Mouse (Mus musculus) CH12.LX (cell line): ENCODE results near the gene Lrch1. TPM values are rescaled to one million over a fixed set of nuclear protein-coding genes. Genes with fewer than 3 reads are reported as not detected.

Source experiments
- DNase-seq: peaks from one replicate; pipeline ENCODE4 v3.0.0-alpha.2; 2013; ENCODE audit errors: extremely low read depth
- H3K27ac ChIP-seq: 2 replicates; pipeline ENCODE4 v1.5.1; 2012; ENCODE audit warnings: low read depth, mild to moderate bottlenecking, control low read depth, moderate library complexity; ENCODE audit not compliant: insufficient read depth
- H3K27me3 ChIP-seq: replicated peaks from 2 replicates; pipeline ENCODE3; 2012; ENCODE audit warnings: inconsistent platforms
- H3K36me3 ChIP-seq, 2 experiments: replicated peaks in 1 of 2; 2 replicates each; pipeline versions ENCODE3 to v1.6.1; 2012; ENCODE audit warnings: inconsistent platforms in 1 of 2, low read length in 1 of 2, mild to moderate bottlenecking in 1 of 2, mixed read lengths in 1 of 2, moderate library complexity in 1 of 2; ENCODE audit not compliant: control insufficient read depth in 1 of 2, insufficient read depth in 1 of 2
- H3K4me1 ChIP-seq, 2 experiments: 2 replicates each; pipeline ENCODE4 v1.6.1; 2012; ENCODE audit warnings: inconsistent platforms in 1 of 2, moderate library complexity in 1 of 2; ENCODE audit not compliant: insufficient read depth in 2 of 2, control insufficient read depth in 1 of 2
- H3K4me2 ChIP-seq: 2 replicates; pipeline ENCODE4 v1.6.1; 2012; ENCODE audit warnings: low read depth, mild to moderate bottlenecking, control low read depth; ENCODE audit not compliant: poor library complexity, insufficient read depth, severe bottlenecking
- H3K4me3 ChIP-seq, 3 experiments: fragments of 150-350 bp in 1 of 3; sonication (generic) in 1 of 3; replicated peaks in 1 of 3; 2 replicates each; pipeline versions ENCODE3 to v1.5.1; 2011 to 2012; ENCODE audit warnings: low read depth in 2 of 3, low read length in 2 of 3, mild to moderate bottlenecking in 2 of 3, moderate library complexity in 2 of 3, control low read depth in 1 of 3, improper control_type of control experiment in 1 of 3, inconsistent platforms in 1 of 3, mixed read lengths in 1 of 3; ENCODE audit not compliant: poor library complexity in 1 of 3
- H3K79me2 ChIP-seq: replicated peaks from 2 replicates; pipeline ENCODE4 v1.6.1; 2012; ENCODE audit warnings: mild to moderate bottlenecking, moderate library complexity; ENCODE audit not compliant: control insufficient read depth, poor library complexity, insufficient read depth, severe bottlenecking; ENCODE audit errors: extremely low read depth
- H3K9ac ChIP-seq: 2 replicates; pipeline ENCODE4 v1.6.1; 2012; ENCODE audit warnings: low read depth, mild to moderate bottlenecking, control low read depth, moderate library complexity; ENCODE audit not compliant: insufficient read depth
- H3K9me3 ChIP-seq: replicated peaks from 2 replicates; pipeline ENCODE3; 2012; ENCODE audit warnings: low read length, inconsistent platforms, mixed read lengths
- CHD2 ChIP-seq: IDR thresholded peaks from 2 replicates; pipeline ENCODE4 v1.6.1; 2011; ENCODE audit warnings: low read length, improper control_type of control experiment
- E2F4 ChIP-seq: IDR thresholded peaks from 2 replicates; pipeline ENCODE4 v1.6.1; 2011; ENCODE audit warnings: low read depth, low read length, improper control_type of control experiment; ENCODE audit not compliant: insufficient replicate concordance
- EP300 ChIP-seq: IDR thresholded peaks from 2 replicates; pipeline ENCODE4 v1.6.1; 2011; ENCODE audit warnings: low read length, improper control_type of control experiment
- JUND ChIP-seq: conservative IDR thresholded peaks from 2 replicates; pipeline ENCODE4 v1.6.1; 2011; ENCODE audit warnings: low read depth, low read length, improper control_type of control experiment
- POLR2AphosphoS2 ChIP-seq: IDR thresholded peaks from 2 replicates; pipeline ENCODE4 v1.6.1; 2011; ENCODE audit warnings: low read depth, low read length, improper control_type of control experiment
- RAD21 ChIP-seq: IDR thresholded peaks from 2 replicates; pipeline ENCODE4 v1.6.1; 2011; ENCODE audit warnings: low read depth, mild to moderate bottlenecking, low read length, improper control_type of control experiment, moderate library complexity
- RCOR1 ChIP-seq: conservative IDR thresholded peaks from 2 replicates; pipeline ENCODE4 v1.6.1; 2012; ENCODE audit warnings: low read depth, mild to moderate bottlenecking, inconsistent platforms, low read length, improper control_type of control experiment
- SIN3A ChIP-seq: IDR thresholded peaks from 2 replicates; pipeline ENCODE4 v1.6.1; 2012; ENCODE audit warnings: low read length, improper control_type of control experiment, inconsistent platforms
- TCF12 ChIP-seq: IDR thresholded peaks from 2 replicates; pipeline ENCODE4 v1.6.1; 2014; ENCODE audit warnings: low read depth, mild to moderate bottlenecking, inconsistent platforms, low read length, improper control_type of control experiment
- ZKSCAN1 ChIP-seq: IDR thresholded peaks from 2 replicates; pipeline ENCODE4 v1.6.1; 2012; ENCODE audit warnings: low read depth, inconsistent platforms, low read length, improper control_type of control experiment, borderline replicate concordance
- dilution Hi-C: fragments of 300-500 bp; cut with MboI; formaldehyde crosslinking; loops from 2 replicates; pipeline ENCODE4 v1.14.3; 2020; ENCODE audit warnings: low sequenced_read_pairs; ENCODE audit not compliant: extremely low pct_unique_long_range_greater_than_20kb, extremely low pct_ligation_motif_present
- in situ Hi-C: fragments of 300-500 bp; cut with MboI; formaldehyde crosslinking; loops from 3 replicates; pipeline ENCODE4 v1.14.3; 2019; ENCODE audit warnings: low sequenced_read_pairs, low pct_ligation_motif_present, low pct_unique_long_range_greater_than_20kb, mixed read lengths
- polyA plus RNA-seq: library from polyadenylated mRNA; unstranded; fragments of >175 nt; gene quantifications from 2 replicates; pipeline ENCODE4 v1.2.1, GENCODE M21; 2012; ENCODE audit warnings: low read depth; ENCODE audit not compliant: insufficient read length
- total RNA-seq, 2 experiments: library from RNA; depleted of rRNA; stranded (reverse); fragments of 300-350 nt in 1 of 2; fragments of >200 nt in 1 of 2; gene quantifications; 2 replicates each; pipeline ENCODE4 v1.2.3; 2012 to 2014

Gene Lrch1
- total and polyA plus RNA-seq, 3 experiments = 10.3 to 23.3 (median 12.8) TPM

DNA sequence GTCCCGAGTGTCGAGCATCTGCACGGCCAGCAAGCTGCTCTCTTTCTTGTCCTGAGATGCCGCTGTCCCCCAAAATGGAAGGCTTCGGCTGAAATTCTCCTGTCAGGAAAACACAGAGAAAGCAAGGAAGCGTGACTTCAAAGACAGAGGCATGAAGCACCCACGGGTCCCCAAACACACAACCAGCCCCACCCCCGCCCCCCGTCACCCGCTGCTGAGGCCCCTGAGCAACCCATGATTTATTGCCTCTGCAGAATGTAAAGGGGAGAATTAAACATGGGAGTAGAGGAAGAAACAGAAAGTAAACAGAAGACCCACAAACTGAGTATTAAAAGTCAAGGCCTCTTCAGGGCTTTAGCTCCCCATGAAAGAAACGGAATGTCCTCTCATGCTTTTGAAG is 136.1 kb downstream of the Lrch1 start:
- TF ChIP-seq CHD2 = no peak
- TF ChIP-seq JUND = no peak
- no peak for TF ChIP-seq E2F4
- TF ChIP-seq SIN3A = no peak
- TF ChIP-seq ZKSCAN1 = no peak
- TF ChIP-seq, all 38 proteins: peak for 0
- Histone ChIP-seq H3K79me2 (no peaks in the 10 kb centered on the region), H3K4me2 (no peak overlapping the region), H3K9ac (no peak overlapping the region), H3K27me3 (no peaks in the 10 kb centered on the region), H3K9me3 (no peaks in the 10 kb centered on the region), H3K4me1 (no peaks in the 10 kb centered on the region), H3K27ac (no peak overlapping the region), H3K4me3 (no peak overlapping the region), H3K36me3 (peaks cover 42 to 95% of the 10 kb centered on the region in 2 experiments)
- in situ Hi-C loops = no loop called here
- no peak for DNase-seq
- dilution Hi-C loops = no loop called here

DNA sequence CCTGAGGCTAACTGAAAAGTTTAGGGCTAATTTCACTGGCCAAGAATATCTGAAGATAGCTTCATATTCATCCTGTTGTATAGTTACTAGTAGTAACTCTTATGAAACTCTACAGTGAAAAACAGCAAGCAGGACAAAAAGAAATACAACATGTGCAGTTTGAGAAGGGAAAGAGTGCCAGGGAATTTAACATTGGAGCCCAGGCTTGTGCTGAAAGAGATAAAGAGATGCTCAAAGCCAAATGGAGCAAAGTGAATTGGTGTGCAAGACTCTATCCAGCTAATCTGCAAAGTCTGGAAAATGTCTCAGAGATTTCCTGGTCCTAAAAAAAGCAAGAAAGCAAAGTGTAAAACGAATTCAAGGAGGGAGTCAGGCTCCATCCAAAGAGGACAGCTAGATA is 145.7 kb downstream of the Lrch1 start:
- in situ Hi-C loops (no loop called here), dilution Hi-C loops (no loop called here)
- Histone ChIP-seq H3K4me2 (no peak overlapping the region), H3K36me3 (peaks cover 34 to 96% of the 10 kb centered on the region in 2 experiments), H3K27me3 (no peaks in the 10 kb centered on the region), H3K4me3 (no peak overlapping the region), H3K4me1 (no peaks in the 10 kb centered on the region), H3K27ac (no peak overlapping the region), H3K9me3 (peaks cover 15% of the 10 kb centered on the region), H3K79me2 (no peaks in the 10 kb centered on the region), H3K9ac (no peak overlapping the region)
- DNase-seq = no peak
- TF ChIP-seq POLR2AphosphoS2 (no peak), SIN3A (no peak)

DNA sequence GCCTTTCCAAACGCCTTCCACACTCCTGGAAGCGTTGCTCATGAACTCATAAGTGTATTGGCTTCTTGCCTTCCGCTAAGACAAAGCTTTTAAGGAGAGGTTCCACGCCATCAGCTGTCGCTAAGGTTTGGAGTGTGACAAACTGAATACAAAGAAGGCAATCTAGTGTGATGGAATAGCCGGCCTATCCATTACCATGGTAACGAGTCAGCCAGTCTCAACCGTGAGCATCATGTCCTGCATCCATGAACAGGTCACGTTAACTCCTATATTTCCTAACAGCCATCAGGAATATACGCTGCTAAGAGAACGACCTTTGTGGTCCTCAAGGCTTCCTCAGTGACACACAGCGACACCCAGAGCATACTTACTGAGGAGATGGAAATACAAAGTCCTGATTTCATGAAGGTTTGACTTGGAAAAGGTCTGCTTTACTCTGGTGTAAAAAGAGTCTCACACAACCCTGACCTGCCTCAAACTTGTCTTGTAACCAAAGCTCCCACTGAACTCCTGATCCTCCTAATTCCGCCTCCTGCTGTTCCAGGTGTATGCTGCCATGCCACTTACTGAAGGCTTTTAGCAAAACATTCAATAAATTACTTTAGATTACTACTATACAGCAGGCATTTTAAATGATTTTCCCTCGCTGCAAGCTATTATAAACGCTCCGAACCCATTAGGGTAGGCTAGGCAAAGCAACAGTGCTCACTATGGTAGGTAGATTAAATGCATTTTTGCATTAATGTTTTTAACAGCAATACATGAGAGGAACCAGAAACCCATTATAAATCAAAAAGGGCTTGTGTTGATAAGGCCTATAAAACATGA is 149.4 kb downstream of the Lrch1 start:
- Histone ChIP-seq H3K79me2 (no peaks in the 10 kb centered on the region), H3K9ac (no peak overlapping the region), H3K4me1 (no peaks in the 10 kb centered on the region), H3K4me2 (no peak overlapping the region), H3K36me3 (peaks cover 30 to 93% of the 10 kb centered on the region in 2 experiments), H3K27me3 (no peaks in the 10 kb centered on the region), H3K9me3 (peaks cover 15% of the 10 kb centered on the region), H3K4me3 (no peak overlapping the region), H3K27ac (no peak overlapping the region)
- no peak for DNase-seq
- dilution Hi-C loops = no loop called here
- in situ Hi-C loops = no loop called here
- TF ChIP-seq TCF12 (no peak), RAD21 (no peak), RCOR1 (no peak), EP300 (no peak)
